ENCODE assay signal across 21 mouse cellular contexts in genomic region chr13:75627405-75627804, GRCm38 (mm10).
"Had no signal": no experiment of that assay in that cellular context is flagged by ENCODE, and none has a peak within 500 bp of the region (broad histone marks: within the 10 kb centered on the region; RNA-seq: fewer than 3 reads in every experiment).

No protein-coding gene starts in this region.

- H3K27me3 ChIP-seq: lung, embryonic 15.5 days; megakaryocyte, embryonic 14.5 days; midbrain, embryonic 13.5 days; midbrain, embryonic 15.5 days; neural tube, embryonic 13.5 days; neural tube, embryonic 15.5 days had no signal

- H3K9ac ChIP-seq: liver, postnatal 0 days; lung, embryonic 15.5 days; midbrain, embryonic 13.5 days; midbrain, embryonic 15.5 days; neural tube, embryonic 13.5 days; neural tube, embryonic 15.5 days had no signal

- H3K4me1 ChIP-seq: lung, embryonic 15.5 days; megakaryocyte, embryonic 14.5 days; midbrain, embryonic 13.5 days; midbrain, embryonic 15.5 days; neural tube, embryonic 13.5 days; neural tube, embryonic 15.5 days had no signal

- DNase-seq: liver, postnatal 0 days; lung, adult 2 months; lung, postnatal 14 days; lung, postnatal 36 days; retina, postnatal 1 day; right cerebral cortex, adult 18-20 months; right cerebral cortex, postnatal 25 days; right cerebral cortex, postnatal 4 days; spleen, adult 18-20 months; thymus, adult 18-20 months; thymus, postnatal 14 days; thymus, postnatal 36 days had no signal

- ATAC-seq: liver, postnatal 0 days; lung, postnatal 0 days; midbrain, embryonic 13.5 days; midbrain, embryonic 15.5 days had no signal

- H3K4me2 ChIP-seq: lung, embryonic 15.5 days; midbrain, embryonic 11.5 days; midbrain, embryonic 13.5 days; midbrain, embryonic 15.5 days; neural tube, embryonic 13.5 days; neural tube, embryonic 15.5 days had no signal

- H3K36me3 ChIP-seq: lung, embryonic 15.5 days; midbrain, embryonic 13.5 days; midbrain, embryonic 15.5 days; neural tube, embryonic 13.5 days; neural tube, embryonic 15.5 days had no signal

- H3K4me3 ChIP-seq: lung, embryonic 15.5 days; megakaryocyte, embryonic 14.5 days; midbrain, embryonic 13.5 days; midbrain, embryonic 15.5 days; neural tube, embryonic 13.5 days; neural tube, embryonic 15.5 days had no signal

- H3K9me3 ChIP-seq: lung, embryonic 15.5 days; midbrain, embryonic 13.5 days; midbrain, embryonic 15.5 days; neural tube, embryonic 13.5 days; neural tube, embryonic 15.5 days had no signal

- H3K27ac ChIP-seq: lung, embryonic 15.5 days; macrophage; midbrain, embryonic 13.5 days; midbrain, embryonic 15.5 days; neural tube, embryonic 13.5 days; neural tube, embryonic 15.5 days had no signal
